Mouse (Mus musculus): ENCODE results near the gene Olfr462.

Gene Olfr462

GRCm38 (mm10) chr11:87847884-87848283 lies 44.2 kb downstream of the Olfr462 start:
- no peak for DNase-seq (ENCODE audit: low spot score)

GRCm38 (mm10) chr11:87846968-87847600 lies 45.0 kb downstream of the Olfr462 start:
- DNase-seq (ENCODE audit: low spot score) = no peak

GRCm38 (mm10) chr11:87841436-87841835 lies 50.6 kb downstream of the Olfr462 start:
- DNase-seq (ENCODE audit: low spot score) = no peak

- no peak for DNase-seq (ENCODE audit: low spot score)
These were observed 51.4 kb downstream of the Olfr462 start for GRCm38 (mm10) chr11:87840676-87841075.
